Mouse (Mus musculus): ENCODE data around the gene Dhx15. TPM values are rescaled to one million over a fixed set of nuclear protein-coding genes. Genes with fewer than 3 reads are reported as not detected.

Gene Dhx15
- polyA plus RNA-seq, 1 experiment from 2014 or later = 87.5 TPM

GRCm38 (mm10) chr5:52230466-52230865 is 40.2 kb upstream of the Dhx15 start:
- H3K27me3 ChIP-seq (ENCODE audit: control insufficient read depth, insufficient read depth, low read length) = no peaks in the 10 kb centered on the region
- H3K36me3 ChIP-seq (ENCODE audit: control insufficient read depth, insufficient read depth, low read length) = no peaks in the 10 kb centered on the region
- no peak for DNase-seq
- no peak for ATAC-seq (ENCODE audit: low FRiP score, low TSS enrichment)
- no peak overlapping the region for H3K4me2 ChIP-seq (ENCODE audit: low read length)
- no peak overlapping the region for H3K27ac ChIP-seq (replicated peaks; ENCODE audit: low read depth, low read length)
- no peak overlapping the region for H3K9ac ChIP-seq (replicated peaks; ENCODE audit: low read length)
- H3K4me1 ChIP-seq (ENCODE audit: control insufficient read depth, insufficient read depth, low read length) = no peaks in the 10 kb centered on the region
- WGBS = 90% methylated on average over 7 of the region's 7 CpGs
- H3K4me3 ChIP-seq (replicated peaks; ENCODE audit: low read depth, low read length) = no peak overlapping the region
- H3K9me3 ChIP-seq (ENCODE audit: control insufficient read depth, low read length) = 0 out of 2 replicates have a peak, but pooled peaks cover 3% of the 10 kb centered on the region

- Histone ChIP-seq H3K9me3 (ENCODE audit: control insufficient read depth, low read length) (no peaks in the 10 kb centered on the region), H3K27me3 (ENCODE audit: control insufficient read depth, insufficient read depth, low read length) (no peaks in the 10 kb centered on the region), H3K36me3 (ENCODE audit: control insufficient read depth, insufficient read depth, low read length) (no peaks in the 10 kb centered on the region), H3K27ac (replicated peaks; ENCODE audit: low read depth, low read length) (no peak overlapping the region), H3K4me2 (ENCODE audit: low read length) (no peak overlapping the region), H3K9ac (replicated peaks; ENCODE audit: low read length) (no peak overlapping the region), H3K4me1 (ENCODE audit: control insufficient read depth, insufficient read depth, low read length) (no peaks in the 10 kb centered on the region), H3K4me3 (replicated peaks; ENCODE audit: low read depth, low read length) (no peak overlapping the region)
- WGBS = 79% methylated on average over 3 of the region's 3 CpGs
- no peak for ATAC-seq (ENCODE audit: low FRiP score, low TSS enrichment)
- DNase-seq = no peak
Observed at GRCm38 (mm10) chr5:52226677-52227076, 36.4 kb upstream of the Dhx15 start.

GRCm38 (mm10) chr5:52221596-52221995 is 31.3 kb upstream of the Dhx15 start:
- Histone ChIP-seq H3K9me3 (ENCODE audit: control insufficient read depth, low read length) (no peaks in the 10 kb centered on the region), H3K36me3 (ENCODE audit: control insufficient read depth, insufficient read depth, low read length) (no peaks in the 10 kb centered on the region), H3K27ac (replicated peaks; ENCODE audit: low read depth, low read length) (no peak overlapping the region), H3K4me1 (ENCODE audit: control insufficient read depth, insufficient read depth, low read length) (peaks cover 14% of the 10 kb centered on the region; the same call in 1 of the 2 replicates), H3K4me2 (ENCODE audit: low read length) (no peak overlapping the region), H3K4me3 (replicated peaks; ENCODE audit: low read depth, low read length) (no peak overlapping the region), H3K9ac (replicated peaks; ENCODE audit: low read length) (no peak overlapping the region), H3K27me3 (ENCODE audit: control insufficient read depth, insufficient read depth, low read length) (no peaks in the 10 kb centered on the region)
- WGBS = 86% methylated on average over 5 of the region's 5 CpGs
- ATAC-seq (ENCODE audit: low FRiP score, low TSS enrichment) (no peak), DNase-seq (no peak)

- no peak overlapping the region for H3K27ac ChIP-seq (replicated peaks; ENCODE audit: low read depth, low read length)
- H3K9me3 ChIP-seq (ENCODE audit: control insufficient read depth, low read length) = no peaks in the 10 kb centered on the region
- H3K4me1 ChIP-seq (ENCODE audit: control insufficient read depth, insufficient read depth, low read length) = peaks cover 14% of the 10 kb centered on the region; the same call in 1 of the 2 replicates
- DNase-seq (peak; percentile 38), ATAC-seq (ENCODE audit: low FRiP score, low TSS enrichment) (no peak)
- whole genome bisulfite sequencing = 69% methylated on average over 14 of the region's 14 CpGs
- no peak overlapping the region for H3K4me2 ChIP-seq (ENCODE audit: low read length)
- no peaks in the 10 kb centered on the region for H3K36me3 ChIP-seq (ENCODE audit: control insufficient read depth, insufficient read depth, low read length)
- no peaks in the 10 kb centered on the region for H3K27me3 ChIP-seq (ENCODE audit: control insufficient read depth, insufficient read depth, low read length)
- H3K4me3 ChIP-seq (replicated peaks; ENCODE audit: low read depth, low read length) = no peak overlapping the region
- no peak overlapping the region for H3K9ac ChIP-seq (replicated peaks; ENCODE audit: low read length)
Observed at GRCm38 (mm10) chr5:52220013-52220804, 29.9 kb upstream of the Dhx15 start.

GRCm38 (mm10) chr5:52218238-52218637 is 27.9 kb upstream of the Dhx15 start:
- ATAC-seq (ENCODE audit: low FRiP score, low TSS enrichment) (no peak), DNase-seq (peak; percentile 10)
- Histone ChIP-seq H3K27ac (replicated peaks; ENCODE audit: low read depth, low read length) (no peak overlapping the region), H3K4me3 (replicated peaks; ENCODE audit: low read depth, low read length) (no peak overlapping the region), H3K9ac (replicated peaks; ENCODE audit: low read length) (no peak overlapping the region), H3K4me2 (ENCODE audit: low read length) (no peak overlapping the region), H3K9me3 (ENCODE audit: control insufficient read depth, low read length) (no peaks in the 10 kb centered on the region), H3K27me3 (ENCODE audit: control insufficient read depth, insufficient read depth, low read length) (no peaks in the 10 kb centered on the region), H3K4me1 (ENCODE audit: control insufficient read depth, insufficient read depth, low read length) (peaks cover 14% of the 10 kb centered on the region; the same call in 1 of the 2 replicates), H3K36me3 (ENCODE audit: control insufficient read depth, insufficient read depth, low read length) (no peaks in the 10 kb centered on the region)
- WGBS = 66% methylated on average over 6 of the region's 6 CpGs

GRCm38 (mm10) chr5:52213143-52213900 is 23.0 kb upstream of the Dhx15 start:
- ATAC-seq (ENCODE audit: low FRiP score, low TSS enrichment) (no peak; the same call in 1 of the 2 replicates), DNase-seq (no peak)
- Histone ChIP-seq H3K4me1 (ENCODE audit: control insufficient read depth, insufficient read depth, low read length) (peaks cover 7% of the 10 kb centered on the region; the same call in 1 of the 2 replicates), H3K36me3 (ENCODE audit: control insufficient read depth, insufficient read depth, low read length) (no peaks in the 10 kb centered on the region), H3K9me3 (ENCODE audit: control insufficient read depth, low read length) (no peaks in the 10 kb centered on the region), H3K27ac (replicated peaks; ENCODE audit: low read depth, low read length) (no peak overlapping the region), H3K27me3 (ENCODE audit: control insufficient read depth, insufficient read depth, low read length) (no peaks in the 10 kb centered on the region), H3K4me3 (replicated peaks; ENCODE audit: low read depth, low read length) (no peak overlapping the region), H3K9ac (replicated peaks; ENCODE audit: low read length) (no peak overlapping the region), H3K4me2 (ENCODE audit: low read length) (no peak overlapping the region)
- 77% methylated on average over 7 of the region's 7 CpGs for WGBS

GRCm38 (mm10) chr5:52191180-52191468 is 810 bp upstream of the Dhx15 start:
- H3K4me1 ChIP-seq (ENCODE audit: control insufficient read depth, insufficient read depth, low read length) = peaks cover 27% of the 10 kb centered on the region
- H3K4me2 ChIP-seq (ENCODE audit: low read length) = peak overlapping the region; percentile 67
- H3K27ac ChIP-seq (replicated peaks; ENCODE audit: low read depth, low read length) = no peak overlapping the region
- no peaks in the 10 kb centered on the region for H3K36me3 ChIP-seq (ENCODE audit: control insufficient read depth, insufficient read depth, low read length)
- DNase-seq = no peak
- ATAC-seq (ENCODE audit: low FRiP score, low TSS enrichment) = no peak
- no peaks in the 10 kb centered on the region for H3K27me3 ChIP-seq (ENCODE audit: control insufficient read depth, insufficient read depth, low read length)
- no peaks in the 10 kb centered on the region for H3K9me3 ChIP-seq (ENCODE audit: control insufficient read depth, low read length)
- H3K9ac ChIP-seq (replicated peaks; ENCODE audit: low read length) = no peak overlapping the region; the same call in 1 of the 2 replicates
- H3K4me3 ChIP-seq (replicated peaks; ENCODE audit: low read depth, low read length) = peak overlapping the region; percentile 98
- WGBS = 33% methylated on average over 1 of the region's 1 CpGs

GRCm38 (mm10) chr5:52189664-52190365 is 499 bp downstream of the Dhx15 start:
- peak overlapping the region; percentile 98 for H3K9ac ChIP-seq (replicated peaks; ENCODE audit: low read length)
- H3K9me3 ChIP-seq (ENCODE audit: control insufficient read depth, low read length) = no peaks in the 10 kb centered on the region
- H3K4me2 ChIP-seq (ENCODE audit: low read length) = peak overlapping the region; percentile 81
- DNase-seq = peak; percentile 64
- peak; percentile 87 for ATAC-seq (ENCODE audit: low FRiP score, low TSS enrichment)
- H3K27me3 ChIP-seq (ENCODE audit: control insufficient read depth, insufficient read depth, low read length) = no peaks in the 10 kb centered on the region
- WGBS = under 1% methylated on average over 63 of the region's 63 CpGs
- no peaks in the 10 kb centered on the region for H3K36me3 ChIP-seq (ENCODE audit: control insufficient read depth, insufficient read depth, low read length)
- peak overlapping the region; percentile 93 for H3K27ac ChIP-seq (replicated peaks; ENCODE audit: low read depth, low read length)
- H3K4me1 ChIP-seq (ENCODE audit: control insufficient read depth, insufficient read depth, low read length) = peaks cover 27% of the 10 kb centered on the region
- peak overlapping the region; percentile 98 for H3K4me3 ChIP-seq (replicated peaks; ENCODE audit: low read depth, low read length)

All from midbrain, embryonic 14.5 days (tissue).